Mouse (Mus musculus) granulocyte monocyte progenitor cell, adult 5-6 weeks (primary cell): ENCODE measurements around the gene Ddc. TPM values are rescaled to one million over a fixed set of nuclear protein-coding genes. Genes with fewer than 3 reads are reported as not detected.

Experiments
- ATAC-seq: replicated peaks from 2 replicates; pipeline ENCODE4 v1.8.0; 2016; ENCODE audit warnings: mild to moderate bottlenecking, moderate TSS enrichment, inconsistent platforms; ENCODE audit not compliant: poor library complexity, severe bottlenecking
- total RNA-seq, 2 experiments: library from RNA; stranded (forward) in 1 of 2; stranded (reverse) in 1 of 2; fragments of 200-712, 200-1000 nt in 1 of 2; fragments of >200 nt in 1 of 2; fragmentation: Nextera tagmentation in 1 of 2; gene quantifications; 2 replicates each; pipeline ENCODE4 v1.2.3; 2014 to 2017

Gene Ddc
- total RNA-seq, 2 experiments from 2014 or later, result 2.1 TPM; not detected in 1

GRCm38 (mm10) chr11:11850476-11851267, 47.3 kb downstream of the Ddc start:
- ATAC-seq, result no peak

- ATAC-seq, result no peak
Measured at GRCm38 (mm10) chr11:11849513-11850311, 48.2 kb downstream of the Ddc start.

- no peak for ATAC-seq
Measured at GRCm38 (mm10) chr11:11848467-11848866, 49.5 kb downstream of the Ddc start.

GRCm38 (mm10) chr11:11845044-11845443, 52.9 kb downstream of the Ddc start:
- no peak for ATAC-seq

- ATAC-seq, result no peak; the same call in 1 of the 2 replicates
Measured at GRCm38 (mm10) chr11:11844367-11844971, 53.5 kb downstream of the Ddc start.

- ATAC-seq, result no peak; the same call in 1 of the 2 replicates
Measured at GRCm38 (mm10) chr11:11841590-11841989, 56.4 kb downstream of the Ddc start.

- ATAC-seq, result no peak
Measured at GRCm38 (mm10) chr11:11840746-11841145, 57.2 kb downstream of the Ddc start.

GRCm38 (mm10) chr11:11839874-11840273, 58.1 kb downstream of the Ddc start:
- no peak for ATAC-seq

GRCm38 (mm10) chr11:11837384-11837783, 60.6 kb downstream of the Ddc start:
- ATAC-seq, result no peak

GRCm38 (mm10) chr11:11836713-11837370, 61.1 kb downstream of the Ddc start:
- peak; percentile 71 for ATAC-seq

- no peak for ATAC-seq
Measured at GRCm38 (mm10) chr11:11836262-11836661, 61.7 kb downstream of the Ddc start.

- no peak for ATAC-seq
Measured at GRCm38 (mm10) chr11:11835791-11836190, 62.2 kb downstream of the Ddc start.

GRCm38 (mm10) chr11:11835361-11835760, 62.6 kb downstream of the Ddc start:
- ATAC-seq, result peak; percentile 74

- peak; percentile 47 for ATAC-seq
Measured at GRCm38 (mm10) chr11:11833100-11833499, 64.8 kb downstream of the Ddc start.

GRCm38 (mm10) chr11:11832755-11833084, 65.2 kb downstream of the Ddc start:
- no peak for ATAC-seq

- ATAC-seq, result no peak
Measured at GRCm38 (mm10) chr11:11831940-11832754, 65.8 kb downstream of the Ddc start.

- ATAC-seq, result no peak
Measured at GRCm38 (mm10) chr11:11831526-11831925, 66.4 kb downstream of the Ddc start.

GRCm38 (mm10) chr11:11830884-11831495, 67.0 kb downstream of the Ddc start:
- ATAC-seq, result no peak
